Mouse (Mus musculus) intestine, embryonic 14.5 days (tissue): ENCODE measurements around the gene Fthl17f. TPM values are rescaled to one million over a fixed set of nuclear protein-coding genes. Genes with fewer than 3 reads are reported as not detected.
"Not testable (repeated sequence)": the region's sequence is repeated elsewhere in the genome, so short reads cannot be mapped to it uniquely, and the experiment has no call there.

Experiments used
- ATAC-seq: fragments of 200-750 bp; cut with Nextera tagmentation; replicated peaks from 2 replicates; pipeline ENCODE4 v1.8.0; 2017; ENCODE audit warnings: low read depth, moderate number of reproducible peaks, moderate TSS enrichment, moderate library complexity; ENCODE audit not compliant: low FRiP score, low TSS enrichment
- DNase-seq: peaks from one replicate; pipeline ENCODE4 v3.0.0-alpha.2; 2018; ENCODE audit warnings: low spot score
- H3K27ac ChIP-seq: fragments of 300-500 bp; sonication (generic); 2 replicates; pipeline ENCODE4 v1.5.1; 2014; ENCODE audit warnings: low read depth, mild to moderate bottlenecking, control low read depth
- H3K27me3 ChIP-seq: fragments of 300-500 bp; sonication (generic); replicated peaks from 2 replicates; pipeline ENCODE4 v1.6.1; 2014; ENCODE audit warnings: low read length, control low read depth; ENCODE audit not compliant: control insufficient read depth, insufficient read depth
- H3K36me3 ChIP-seq: fragments of 300-500 bp; sonication (generic); 2 replicates; pipeline ENCODE4 v1.6.1; 2014; ENCODE audit warnings: low read length, control low read depth; ENCODE audit not compliant: control insufficient read depth, insufficient read depth
- H3K4me1 ChIP-seq: fragments of 300-500 bp; sonication (generic); replicated peaks from 2 replicates; pipeline ENCODE4 v1.6.1; 2014; ENCODE audit warnings: low read length, control low read depth, mixed read lengths; ENCODE audit not compliant: control insufficient read depth, insufficient read depth
- H3K4me2 ChIP-seq: fragments of 300-500 bp; sonication (generic); 2 replicates; pipeline ENCODE4 v1.6.1; 2014; ENCODE audit warnings: low read length
- H3K4me3 ChIP-seq: fragments of 300-500 bp; sonication (generic); 2 replicates; pipeline ENCODE4 v1.5.1; 2014; ENCODE audit warnings: low read depth, low read length, control low read depth, mixed read lengths
- H3K9ac ChIP-seq: fragments of 300-500 bp; sonication (generic); 2 replicates; pipeline ENCODE4 v1.6.1; 2014; ENCODE audit warnings: mild to moderate bottlenecking, low read length
- H3K9me3 ChIP-seq: fragments of 300-500 bp; sonication (generic); 2 replicates; pipeline ENCODE4 v1.6.1; 2016; ENCODE audit warnings: low read length, control low read depth; ENCODE audit not compliant: control insufficient read depth
- WGBS: fragments of 180-500 bp; shearing (Covaris S2); extraction: QIAGEN DNeasy Blood & Tissue Kit; methylation state at CpG from one replicate; pipeline ENCODE4 v1.1.7; 2014; 5-methylcytosine and 5-hydroxymethylcytosine counted together
- polyA plus RNA-seq: library from polyadenylated mRNA; unstranded; fragments of >200 nt; fragmentation: Nextera tagmentation; extraction: Ambion mirVana; gene quantifications from 2 replicates; pipeline ENCODE4 v1.2.1, GENCODE M21; 2014

The Fthl17f gene
- polyA plus RNA-seq = not detected in 2 replicates

DNA sequence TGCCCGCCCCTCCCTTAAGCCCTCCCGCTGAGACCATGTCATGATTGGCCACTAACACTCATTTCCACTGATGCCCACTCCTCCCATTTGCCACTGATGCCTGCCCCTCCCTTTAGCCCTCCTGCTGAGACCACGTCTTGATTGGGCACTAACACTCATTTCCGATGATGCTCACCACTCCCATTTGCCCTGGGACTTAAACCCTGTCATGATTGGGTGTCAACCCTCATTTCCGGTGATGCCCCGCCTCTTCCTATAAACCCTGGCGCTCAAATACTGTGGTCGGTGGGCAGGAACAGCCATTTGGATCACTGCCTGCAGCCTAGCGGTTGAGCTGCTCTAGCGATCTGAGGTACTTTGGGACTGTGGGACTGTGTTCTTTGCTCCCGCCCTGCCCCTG is at the start of gene Fthl17f:
Gene Fthl17f, plus strand, starts transcription at position 301 of the 400 bp plus-strand sequence.
- WGBS = 90% methylated on average over 11 of the region's 11 CpGs
- not testable (repeated sequence) for H3K27ac ChIP-seq, H3K4me3 ChIP-seq, H3K9ac ChIP-seq, H3K36me3 ChIP-seq, H3K4me2 ChIP-seq, H3K9me3 ChIP-seq, H3K4me1 ChIP-seq, DNase-seq, H3K27me3 ChIP-seq, ATAC-seq

DNA sequence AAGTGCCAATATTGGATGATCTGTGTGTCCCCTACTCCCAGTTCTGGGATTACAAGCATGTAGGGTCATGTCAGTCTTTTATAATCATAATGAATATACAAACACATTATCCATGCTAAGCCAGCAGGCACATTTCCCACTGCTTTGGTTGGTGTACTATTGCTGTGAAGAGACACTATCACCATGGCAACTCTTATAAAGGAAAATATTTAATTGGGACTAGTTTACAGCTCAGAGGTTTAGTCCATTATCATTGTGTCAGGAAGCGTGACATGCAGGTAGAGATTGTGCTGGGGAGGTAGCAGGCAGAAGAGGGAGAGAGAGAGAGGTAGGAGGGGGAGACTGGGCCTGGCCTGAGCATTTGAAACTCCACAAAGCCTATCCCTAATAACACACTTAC is 46.7 kb upstream of the Fthl17f start:
- 60% methylated on average over 1 of the region's 1 CpGs for WGBS
- H3K4me2 ChIP-seq = no peak overlapping the region
- H3K4me3 ChIP-seq = no peak overlapping the region
- H3K9ac ChIP-seq = no peak overlapping the region
- H3K27ac ChIP-seq = no peak overlapping the region
- no peaks in the 10 kb centered on the region for H3K9me3 ChIP-seq
- no peaks in the 10 kb centered on the region for H3K27me3 ChIP-seq
- no peaks in the 10 kb centered on the region for H3K36me3 ChIP-seq
- no peaks in the 10 kb centered on the region for H3K4me1 ChIP-seq
- ATAC-seq (no peak), DNase-seq (no peak)

DNA sequence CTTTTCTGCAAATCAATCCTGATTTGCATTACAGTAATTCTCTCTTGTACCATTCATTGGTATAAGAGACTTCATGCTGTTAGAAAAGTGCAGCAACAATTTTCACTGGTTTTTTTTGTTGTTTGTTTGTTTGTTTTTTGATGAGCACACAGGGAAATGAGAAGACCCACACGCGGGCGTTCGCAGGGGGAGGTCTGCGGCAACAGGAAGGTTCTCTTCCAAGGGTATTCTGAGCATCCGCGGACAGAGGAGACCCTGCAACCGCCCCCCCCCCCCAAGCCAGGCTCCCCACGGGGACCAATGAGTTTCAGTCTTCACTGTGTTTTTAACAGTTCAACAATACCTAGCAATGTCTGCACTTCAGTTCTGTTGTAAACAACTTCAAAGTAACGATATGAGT is 43.3 kb upstream of the Fthl17f start:
- ATAC-seq (no peak), DNase-seq (no peak)
- Histone ChIP-seq H3K4me3 (no peak overlapping the region), H3K4me1 (no peaks in the 10 kb centered on the region), H3K27me3 (no peaks in the 10 kb centered on the region), H3K9ac (no peak overlapping the region), H3K27ac (no peak overlapping the region), H3K4me2 (no peak overlapping the region), H3K9me3 (no peaks in the 10 kb centered on the region), H3K36me3 (no peaks in the 10 kb centered on the region)
- WGBS = 61% methylated on average over 10 of the region's 10 CpGs

DNA sequence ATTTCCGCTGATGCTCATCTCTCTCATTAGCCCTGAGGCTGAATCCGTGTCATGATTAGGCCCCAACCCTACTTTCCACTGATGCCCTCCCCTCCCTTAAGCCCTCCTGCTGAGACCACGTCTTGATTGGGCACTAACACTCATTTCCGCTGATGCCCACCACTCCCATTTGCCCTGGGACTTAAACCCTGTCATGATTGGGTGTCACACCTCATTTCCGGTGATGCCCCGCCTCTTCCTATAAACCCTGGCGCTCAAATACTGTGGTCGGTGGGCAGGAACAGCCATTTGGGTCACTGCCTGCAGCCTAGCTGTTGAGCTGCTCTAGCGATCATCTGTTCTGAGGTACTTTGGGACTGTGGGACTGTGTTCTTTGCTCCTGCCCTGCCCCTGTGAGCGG is 29.6 kb upstream of the Fthl17f start, which contains the start of gene Fthl17e:
Gene Fthl17e, plus strand, starts transcription at position 301 of the 400 bp plus-strand sequence.
- not testable (repeated sequence) for H3K27me3 ChIP-seq, H3K27ac ChIP-seq, H3K4me2 ChIP-seq, H3K36me3 ChIP-seq, H3K9me3 ChIP-seq, H3K4me3 ChIP-seq, H3K9ac ChIP-seq, ATAC-seq, DNase-seq, H3K4me1 ChIP-seq
- 100% methylated on average over 1 of the region's 10 CpGs for WGBS

DNA sequence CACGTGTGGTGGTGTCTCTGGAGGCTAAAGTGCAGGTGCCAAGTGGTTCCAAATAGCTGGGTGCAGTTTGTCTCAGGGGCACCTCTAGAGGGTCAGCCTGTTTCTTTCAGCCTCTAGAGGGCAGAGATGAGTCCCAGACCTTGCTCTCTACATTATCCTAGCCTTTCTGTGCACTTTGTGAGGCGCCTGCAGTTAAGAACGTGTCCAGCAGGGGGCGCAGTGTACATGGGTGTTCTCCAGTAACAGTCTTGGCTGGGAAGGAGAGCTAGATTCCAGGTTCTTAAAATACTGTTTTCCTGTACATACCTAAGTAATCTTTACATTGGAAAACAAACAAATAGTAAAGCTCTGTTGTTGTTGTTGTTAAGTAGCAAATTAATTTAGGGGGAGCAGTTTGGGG is 21.2 kb upstream of the Fthl17f start:
- not testable (repeated sequence) for H3K4me3 ChIP-seq, H3K27me3 ChIP-seq, H3K4me2 ChIP-seq, H3K9me3 ChIP-seq, H3K36me3 ChIP-seq, H3K9ac ChIP-seq, H3K27ac ChIP-seq, ATAC-seq, H3K4me1 ChIP-seq, DNase-seq
- 43% methylated on average over 2 of the region's 4 CpGs for WGBS

DNA sequence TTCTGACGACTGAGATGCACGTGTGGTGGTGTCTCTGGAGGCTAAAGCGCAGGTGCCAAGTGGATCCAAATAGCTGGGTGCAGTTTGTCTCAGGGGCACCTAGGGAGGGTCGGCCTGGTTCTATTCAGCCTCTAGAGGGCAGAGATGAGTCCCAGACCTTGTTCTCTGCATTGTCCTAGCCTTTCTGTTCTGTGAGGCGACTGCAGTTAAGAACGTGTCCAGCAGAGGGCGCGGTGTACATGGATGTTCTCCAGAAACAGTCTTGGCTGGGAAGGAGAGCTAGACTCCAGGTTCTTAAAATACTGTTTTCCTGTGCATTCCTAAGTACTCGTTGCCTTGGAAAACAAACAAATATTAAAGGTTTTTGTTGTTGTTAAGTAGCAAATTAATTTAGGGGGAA is 1.9 kb upstream of the Fthl17f start:
- not testable (repeated sequence) for H3K9ac ChIP-seq, H3K4me1 ChIP-seq, H3K27me3 ChIP-seq, H3K36me3 ChIP-seq, ATAC-seq, H3K9me3 ChIP-seq, DNase-seq, H3K4me2 ChIP-seq, H3K4me3 ChIP-seq, H3K27ac ChIP-seq
- 15% methylated on average over 5 of the region's 9 CpGs for WGBS

DNA sequence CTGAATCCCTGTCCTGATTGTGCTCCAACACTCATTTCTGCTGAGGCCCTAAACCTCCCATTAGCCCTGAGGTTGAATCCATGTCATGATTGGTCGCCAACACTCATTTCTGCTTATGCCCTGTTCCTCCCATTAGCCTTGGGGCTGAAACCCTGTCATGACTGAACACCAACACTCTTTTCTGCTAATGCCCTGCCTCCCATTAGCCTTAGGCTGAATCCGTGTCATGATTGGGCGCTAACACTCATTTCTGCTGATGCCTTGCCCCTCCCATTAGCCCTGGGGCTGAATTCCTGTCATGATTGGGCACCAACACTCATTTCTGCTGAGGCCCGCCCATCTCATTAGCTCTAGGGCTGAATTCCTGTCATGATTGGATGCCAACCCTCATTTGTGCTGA is 714 bp upstream of the Fthl17f start:
- Histone ChIP-seq H3K4me2 (no peak overlapping the region), H3K4me1 (no peaks in the 10 kb centered on the region), H3K36me3 (no peaks in the 10 kb centered on the region), H3K9ac (no peak overlapping the region), H3K27me3 (no peaks in the 10 kb centered on the region), H3K27ac (no peak overlapping the region), H3K4me3 (no peak overlapping the region), H3K9me3 (no peaks in the 10 kb centered on the region)
- WGBS = 90% methylated on average over 4 of the region's 4 CpGs
- no peak for ATAC-seq
- DNase-seq = no peak

DNA sequence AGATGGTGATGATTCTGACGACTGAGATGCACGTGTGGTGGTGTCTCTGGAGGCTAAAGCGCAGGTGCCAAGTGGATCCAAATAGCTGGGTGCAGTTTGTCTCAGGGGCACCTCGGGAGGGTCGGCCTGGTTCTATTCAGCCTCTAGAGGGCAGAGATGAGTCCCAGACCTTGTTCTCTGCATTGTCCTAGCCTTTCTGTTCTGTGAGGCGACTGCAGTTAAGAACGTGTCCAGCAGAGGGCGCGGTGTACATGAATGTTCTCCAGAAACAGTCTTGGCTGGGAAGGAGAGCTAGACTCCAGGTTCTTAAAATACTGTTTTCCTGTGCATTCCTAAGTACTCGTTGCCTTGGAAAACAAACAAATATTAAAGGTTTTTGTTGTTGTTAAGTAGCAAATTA is 14.9 kb downstream of the Fthl17f start:
- WGBS = 13% methylated on average over 7 of the region's 10 CpGs
- H3K9ac ChIP-seq, H3K4me1 ChIP-seq, H3K27ac ChIP-seq, H3K27me3 ChIP-seq, H3K4me2 ChIP-seq, H3K9me3 ChIP-seq, DNase-seq, H3K36me3 ChIP-seq, H3K4me3 ChIP-seq, ATAC-seq: not testable (repeated sequence)

DNA sequence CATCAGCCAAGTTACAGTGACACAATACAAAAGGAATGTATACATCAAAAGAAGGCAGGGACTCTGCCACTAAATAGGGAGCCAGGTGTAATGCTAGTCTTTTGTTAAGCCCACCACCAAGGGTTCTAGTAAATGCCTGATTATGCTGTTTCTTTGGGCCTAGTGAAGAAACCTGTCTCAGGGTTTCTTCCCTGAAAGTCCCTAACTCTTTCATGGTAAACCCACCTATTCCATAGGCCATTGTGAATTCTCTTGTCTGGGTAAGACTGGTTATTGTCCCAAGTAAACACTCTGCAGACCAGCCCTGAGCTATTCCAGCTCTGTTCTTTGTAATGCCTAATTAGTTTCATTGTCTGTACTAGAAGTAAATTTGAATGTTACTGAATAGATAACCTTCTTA is 32.3 kb downstream of the Fthl17f start:
- H3K4me1 ChIP-seq, H3K4me2 ChIP-seq, H3K4me3 ChIP-seq, H3K27me3 ChIP-seq, H3K9ac ChIP-seq, H3K9me3 ChIP-seq, H3K27ac ChIP-seq, H3K36me3 ChIP-seq, DNase-seq, ATAC-seq: not testable (repeated sequence)
